Mouse (Mus musculus): ENCODE results near the gene Cep152. TPM values are rescaled to one million over a fixed set of nuclear protein-coding genes. Genes with fewer than 3 reads are reported as not detected.

Cep152 gene
- 2.4 and 3.4 TPM in 2 replicates for polyA plus RNA-seq (2015; fragmentation: Nextera tagmentation; extraction: Ambion mirVana)

GRCm38 (mm10) chr2:125624837-125625351, at the start of gene Cep152:
Cep152 (minus strand) TSS chr2:125625113.
- TF ChIP-seq CTCF (IDR thresholded peaks at IDR 0.05; ENCODE audit: low read depth) = peak; percentile 52
- Histone ChIP-seq H3K4me2 (ENCODE audit: low read length) (peak within 1 kb of the TSS; percentile 52), H3K4me1 (replicated peaks; ENCODE audit: insufficient read depth, low read length) (0 out of 2 replicates have a peak, but pooled peaks cover 11% of the 10 kb centered on the region), H3K27me3 (ENCODE audit: insufficient read depth, low read length) (no peaks in the 10 kb centered on the region), H3K27ac (no peak within 1 kb of the TSS; the same call in 1 of the 2 replicates), H3K4me3 (replicated peaks; ENCODE audit: low read depth, low read length) (peak within 1 kb of the TSS; percentile 78), H3K9ac (ENCODE audit: low read depth, low read length) (peak within 1 kb of the TSS; percentile 72), H3K36me3 (ENCODE audit: insufficient read depth, low read length) (0 out of 2 replicates have a peak, but pooled peaks cover under 1% of the 10 kb centered on the region), H3K9me3 (replicated peaks; ENCODE audit: low read length) (no peaks in the 10 kb centered on the region)
- ATAC-seq (replicated peaks; ENCODE audit: low FRiP score, low read depth) = peak; percentile 97
- DNase-seq (ENCODE audit: low spot score) = peak; percentile 98
- under 1% methylated on average over 50 of the region's 50 CpGs for WGBS

DNA sequence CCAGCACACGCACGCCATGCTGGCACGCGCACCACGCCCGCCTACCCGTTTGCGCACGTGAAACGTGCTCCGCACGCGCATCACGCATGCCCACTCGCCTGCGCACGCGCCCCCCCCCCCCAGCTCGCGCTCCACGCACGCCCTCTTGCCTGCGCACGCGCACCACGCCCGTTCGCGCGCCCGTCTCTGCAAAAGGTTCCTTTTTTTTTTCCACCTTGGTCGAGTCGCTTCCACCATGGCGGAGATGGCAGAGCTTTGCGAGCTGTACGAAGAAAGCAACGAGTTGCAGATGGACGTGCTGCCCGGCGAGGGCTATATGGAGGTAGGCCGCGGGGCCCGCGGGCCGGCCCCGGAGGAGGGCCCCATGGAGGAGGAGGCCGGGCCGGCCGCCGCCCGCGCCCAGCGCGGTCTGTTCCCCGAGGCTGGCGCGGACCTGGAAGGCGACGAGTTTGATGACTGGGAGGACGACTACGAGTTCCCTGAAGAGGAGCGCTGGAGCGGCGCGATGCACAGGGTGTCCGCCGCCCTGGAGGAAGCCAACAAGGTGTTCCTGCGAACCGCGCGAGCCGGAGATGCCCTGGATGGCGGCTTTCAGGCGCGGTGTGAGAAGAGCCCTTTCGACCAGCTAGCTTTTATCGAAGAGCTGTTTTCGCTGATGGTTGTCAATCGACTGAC, 48.2 kb upstream of the Cep152 start, which contains the start of gene Eid1:
Eid1 (plus strand) TSS at position 139 of the 675 bp plus-strand sequence.
- Histone ChIP-seq H3K4me2 (ENCODE audit: low read length) (peak within 1 kb of the TSS; percentile 84), H3K9me3 (replicated peaks; ENCODE audit: low read length) (no peaks in the 10 kb centered on the region), H3K9ac (ENCODE audit: low read depth, low read length) (peak within 1 kb of the TSS; percentile 89), H3K4me1 (replicated peaks; ENCODE audit: insufficient read depth, low read length) (no peaks in the 10 kb centered on the region), H3K36me3 (ENCODE audit: insufficient read depth, low read length) (no peaks in the 10 kb centered on the region), H3K27ac (peak within 1 kb of the TSS; percentile 77), H3K4me3 (replicated peaks; ENCODE audit: low read depth, low read length) (peak within 1 kb of the TSS; percentile 86), H3K27me3 (ENCODE audit: insufficient read depth, low read length) (no peaks in the 10 kb centered on the region)
- DNase-seq (ENCODE audit: low spot score) (peak; percentile 78), ATAC-seq (replicated peaks; ENCODE audit: low FRiP score, low read depth) (peak; percentile 91)
- under 1% methylated on average over 69 of the region's 79 CpGs for WGBS
- TF ChIP-seq CTCF (IDR thresholded peaks at IDR 0.05; ENCODE audit: low read depth) = no peak

- Histone ChIP-seq H3K9me3 (replicated peaks; ENCODE audit: low read length) (no peaks in the 10 kb centered on the region), H3K4me1 (replicated peaks; ENCODE audit: insufficient read depth, low read length) (no peaks in the 10 kb centered on the region), H3K9ac (ENCODE audit: low read depth, low read length) (peak overlapping the region; percentile 89), H3K27me3 (ENCODE audit: insufficient read depth, low read length) (no peaks in the 10 kb centered on the region), H3K4me3 (replicated peaks; ENCODE audit: low read depth, low read length) (peak overlapping the region; percentile 86), H3K27ac (no peak overlapping the region), H3K36me3 (ENCODE audit: insufficient read depth, low read length) (no peaks in the 10 kb centered on the region), H3K4me2 (ENCODE audit: low read length) (peak overlapping the region; percentile 84)
- no peak for DNase-seq (ENCODE audit: low spot score)
- no peak for ATAC-seq (replicated peaks; ENCODE audit: low FRiP score, low read depth)
- no peak for TF ChIP-seq CTCF (IDR thresholded peaks at IDR 0.05; ENCODE audit: low read depth)
- WGBS = 21% methylated on average over 8 of the region's 20 CpGs
These were observed 47.6 kb upstream of the Cep152 start for GRCm38 (mm10) chr2:125672568-125672956.

GRCm38 (mm10) chr2:125670846-125671245, 45.9 kb upstream of the Cep152 start:
- Histone ChIP-seq H3K27me3 (ENCODE audit: insufficient read depth, low read length) (no peaks in the 10 kb centered on the region), H3K27ac (no peak overlapping the region), H3K36me3 (ENCODE audit: insufficient read depth, low read length) (no peaks in the 10 kb centered on the region), H3K4me2 (ENCODE audit: low read length) (no peak overlapping the region), H3K9me3 (replicated peaks; ENCODE audit: low read length) (no peaks in the 10 kb centered on the region), H3K4me3 (replicated peaks; ENCODE audit: low read depth, low read length) (no peak overlapping the region), H3K9ac (ENCODE audit: low read depth, low read length) (no peak overlapping the region), H3K4me1 (replicated peaks; ENCODE audit: insufficient read depth, low read length) (no peaks in the 10 kb centered on the region)
- peak; percentile 46; the same call in 1 of the 2 replicates for TF ChIP-seq CTCF (IDR thresholded peaks at IDR 0.05; ENCODE audit: low read depth)
- DNase-seq (ENCODE audit: low spot score) (no peak), ATAC-seq (replicated peaks; ENCODE audit: low FRiP score, low read depth) (no peak)
- WGBS = 44% methylated on average over 1 of the region's 1 CpGs

DNA sequence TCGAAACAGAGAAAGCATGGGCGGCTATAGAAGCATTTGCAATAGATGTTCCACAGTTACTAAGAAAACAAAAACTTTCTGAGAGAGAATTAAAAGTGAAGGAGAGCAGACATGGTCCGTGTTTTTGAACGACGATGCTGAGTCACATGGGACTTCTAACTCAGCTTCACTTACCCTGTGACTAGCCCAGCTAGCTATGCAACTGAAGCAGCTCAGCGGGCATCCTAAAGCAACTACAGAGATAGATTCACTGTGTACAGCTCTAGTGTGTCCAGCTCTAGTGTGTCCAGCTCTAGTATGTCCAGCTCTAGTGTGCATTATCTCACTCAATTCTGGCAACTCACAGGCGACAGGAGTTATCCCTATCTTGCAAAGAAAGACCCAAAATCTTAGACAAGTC, 42.8 kb upstream of the Cep152 start:
- no peaks in the 10 kb centered on the region for H3K9me3 ChIP-seq (replicated peaks; ENCODE audit: low read length)
- DNase-seq (ENCODE audit: low spot score) (no peak), ATAC-seq (replicated peaks; ENCODE audit: low FRiP score, low read depth) (no peak)
- H3K27ac ChIP-seq = no peak overlapping the region
- no peak overlapping the region for H3K9ac ChIP-seq (ENCODE audit: low read depth, low read length)
- WGBS = 79% methylated on average over 7 of the region's 7 CpGs
- no peak overlapping the region for H3K4me3 ChIP-seq (replicated peaks; ENCODE audit: low read depth, low read length)
- H3K27me3 ChIP-seq (ENCODE audit: insufficient read depth, low read length) = no peaks in the 10 kb centered on the region
- H3K36me3 ChIP-seq (ENCODE audit: insufficient read depth, low read length) = no peaks in the 10 kb centered on the region
- no peak overlapping the region for H3K4me2 ChIP-seq (ENCODE audit: low read length)
- TF ChIP-seq CTCF (IDR thresholded peaks at IDR 0.05; ENCODE audit: low read depth) = no peak
- no peaks in the 10 kb centered on the region for H3K4me1 ChIP-seq (replicated peaks; ENCODE audit: insufficient read depth, low read length)

DNA sequence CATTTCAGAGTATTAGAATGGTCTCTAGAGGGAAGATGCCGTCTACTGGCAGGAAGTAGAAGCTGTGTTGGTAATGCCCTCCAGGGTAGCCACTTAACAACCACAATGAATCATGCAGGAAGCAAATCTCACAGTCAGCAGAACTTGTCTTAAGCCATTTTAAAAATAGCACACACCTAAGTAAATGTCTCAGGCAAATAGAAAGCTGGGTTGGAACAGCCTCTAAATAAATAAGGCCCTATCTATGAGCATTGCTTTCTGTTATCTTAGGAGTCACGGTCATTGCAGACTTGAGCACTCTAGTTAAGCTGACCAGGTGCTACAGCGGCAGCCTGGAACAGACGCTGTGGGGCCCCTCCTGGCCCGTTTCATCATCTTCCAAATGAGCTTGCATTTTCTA, 42.3 kb upstream of the Cep152 start:
- no peak for DNase-seq (ENCODE audit: low spot score)
- WGBS = 60% methylated on average over 5 of the region's 5 CpGs

More for the DNA sequence above, 42.3 kb upstream of the Cep152 start:
- Histone ChIP-seq H3K4me1 (replicated peaks; ENCODE audit: insufficient read depth, low read length) (no peaks in the 10 kb centered on the region), H3K36me3 (ENCODE audit: insufficient read depth, low read length) (no peaks in the 10 kb centered on the region), H3K9me3 (replicated peaks; ENCODE audit: low read length) (no peaks in the 10 kb centered on the region), H3K27ac (no peak overlapping the region), H3K4me2 (ENCODE audit: low read length) (no peak overlapping the region), H3K9ac (ENCODE audit: low read depth, low read length) (no peak overlapping the region), H3K27me3 (ENCODE audit: insufficient read depth, low read length) (no peaks in the 10 kb centered on the region), H3K4me3 (replicated peaks; ENCODE audit: low read depth, low read length) (no peak overlapping the region)
- peak; percentile 23; the same call in 1 of the 2 replicates for TF ChIP-seq CTCF (IDR thresholded peaks at IDR 0.05; ENCODE audit: low read depth)
- no peak for ATAC-seq (replicated peaks; ENCODE audit: low FRiP score, low read depth)

All from kidney, postnatal 0 days (tissue).